Mouse (Mus musculus): ENCODE results near the gene Ccdc97. TPM values are rescaled to one million over a fixed set of nuclear protein-coding genes. Genes with fewer than 3 reads are reported as not detected.

Gene Ccdc97
- 87.8 to 110 TPM (median 97.9 TPM) in 4 replicates for total RNA-seq (2023)

GRCm38 (mm10) chr7:25718788-25719417 is at the start of gene Ccdc97:
Gene Ccdc97 (minus strand): TSS chr7:25719088.

GRCm38 (mm10) chr7:25754738-25755467 is 36.0 kb upstream of the Ccdc97 start, which contains the start of gene Hnrnpul1:
Gene Hnrnpul1 (minus strand): TSS chr7:25754757.

GRCm38 (mm10) chr7:25686680-25687531 is 32.0 kb downstream of the Ccdc97 start, which contains the start of gene Tgfb1:
Gene Tgfb1 (plus strand): TSS chr7:25687002.

GRCm38 (mm10) chr7:25680514-25681258 is 38.2 kb downstream of the Ccdc97 start, which contains the start of gene B9d2:
Gene B9d2 (plus strand): TSS chr7:25680780.

GRCm38 (mm10) chr7:25674719-25675300 is 44.1 kb downstream of the Ccdc97 start, which contains the start of gene Tmem91:
Gene Tmem91 (minus strand): TSS chr7:25675166.

Other genes starting within 250 kb of the Ccdc97 start
- 42.2 to 47.3 TPM (median 44.1 TPM) in 4 replicates for gene Ceacam1, start 241.5 kb downstream of the Ccdc97 start, total RNA-seq (2023)
- gene Ceacam2, start 179.2 kb downstream of the Ccdc97 start, total RNA-seq (2023) = 8.2 to 9.3 TPM (median 8.7 TPM) in 4 replicates
- not detected in 4 replicates for gene Erich4, start 103.2 kb downstream of the Ccdc97 start, total RNA-seq (2023)
- gene Dmac2, start 99.7 kb downstream of the Ccdc97 start, total RNA-seq (2023) = 84.1 to 109 TPM (median 97.4 TPM) in 4 replicates
- gene B3gnt8, start 92.4 kb downstream of the Ccdc97 start, total RNA-seq (2023) = 25.0 to 35.4 TPM (median 32.0 TPM) in 4 replicates
- 38.2 to 60.5 TPM (median 45.8 TPM) in 4 replicates for gene Bckdha, start 60.1 kb downstream of the Ccdc97 start, total RNA-seq (2023)
- gene Exosc5, start 59.9 kb downstream of the Ccdc97 start, total RNA-seq (2023) = 59.4 to 78.7 TPM (median 71.0 TPM) in 4 replicates
- 0.66 to 1.9 TPM in 2 of 4 replicates, not detected in the others for gene Tmem91, start 43.9 kb downstream of the Ccdc97 start, total RNA-seq (2023)
- gene B9d2, start 38.3 kb downstream of the Ccdc97 start, total RNA-seq (2023) = 48.3 to 59.9 TPM (median 52.5 TPM) in 4 replicates
- gene Tgfb1, start 32.1 kb downstream of the Ccdc97 start, total RNA-seq (2023) = 295 to 306 TPM (median 301 TPM) in 4 replicates
- gene Hnrnpul1, start 35.7 kb upstream of the Ccdc97 start, total RNA-seq (2023) = 214 to 224 TPM (median 219 TPM) in 4 replicates
- 5.7 to 12.4 TPM (median 6.8 TPM) in 4 replicates for gene Axl, start 69.6 kb upstream of the Ccdc97 start, total RNA-seq (2023)
- gene Cyp2s1, start 97.8 kb upstream of the Ccdc97 start, total RNA-seq (2023) = 0.20 TPM in 1 of 4 replicates, not detected in the others
- gene Cyp2b10, start 178.5 kb upstream of the Ccdc97 start, total RNA-seq (2023) = not detected in 4 replicates